Mouse (Mus musculus) midbrain, postnatal 0 days (tissue): ENCODE results near the gene Surf1. TPM values are rescaled to one million over a fixed set of nuclear protein-coding genes. Genes with fewer than 3 reads are reported as not detected.

Experiments
- ATAC-seq: fragments of 200-750 bp; cut with Nextera tagmentation; 2 replicates; pipeline ENCODE4 v1.8.0; 2017; ENCODE audit warnings: moderate number of reproducible peaks, mild to moderate bottlenecking, moderate TSS enrichment, moderate library complexity; ENCODE audit not compliant: low FRiP score
- DNase-seq: peaks from one replicate; pipeline ENCODE4 v3.0.0-alpha.2; 2015; ENCODE audit warnings: low spot score
- H3K27ac ChIP-seq: fragments of 300-500 bp; sonication (generic); 2 replicates; pipeline ENCODE4 v1.5.1; 2014; ENCODE audit warnings: low read depth, mild to moderate bottlenecking, low read length, mixed read lengths
- H3K27me3 ChIP-seq: fragments of 300-500 bp; sonication (generic); 2 replicates; pipeline ENCODE4 v1.6.1; 2014; ENCODE audit warnings: low read length, control low read depth, mixed read lengths; ENCODE audit not compliant: insufficient read depth
- H3K36me3 ChIP-seq: fragments of 300-500 bp; sonication (generic); 2 replicates; pipeline ENCODE4 v1.6.1; 2014; ENCODE audit warnings: low read length, control low read depth, mixed read lengths; ENCODE audit not compliant: insufficient read depth
- H3K4me1 ChIP-seq: fragments of 300-500 bp; sonication (generic); 2 replicates; pipeline ENCODE4 v1.6.1; 2014; ENCODE audit warnings: mild to moderate bottlenecking, control low read depth, antibody characterized with exemption, low read length, mixed read lengths; ENCODE audit not compliant: insufficient read depth
- H3K4me2 ChIP-seq: fragments of 300-500 bp; sonication (generic); 2 replicates; pipeline ENCODE4 v1.6.1; 2014; ENCODE audit warnings: low read depth, mild to moderate bottlenecking, low read length, mixed read lengths; ENCODE audit not compliant: poor library complexity, severe bottlenecking
- H3K4me3 ChIP-seq: fragments of 300-500 bp; sonication (generic); 2 replicates; pipeline ENCODE4 v1.5.1; 2014; ENCODE audit warnings: low read depth, mild to moderate bottlenecking, low read length, moderate library complexity
- H3K9ac ChIP-seq: fragments of 300-500 bp; sonication (generic); replicated peaks from 2 replicates; pipeline ENCODE4 v1.6.1; 2014; ENCODE audit warnings: mild to moderate bottlenecking, low read length, moderate library complexity, mixed read lengths; ENCODE audit not compliant: poor library complexity, severe bottlenecking
- H3K9me3 ChIP-seq: fragments of 300-500 bp; sonication (generic); 2 replicates; pipeline ENCODE4 v1.6.1; 2016; ENCODE audit warnings: low read length, control low read depth
- CTCF ChIP-seq: IDR thresholded peaks from 2 replicates; pipeline ENCODE4 v1.5.1; 2016; ENCODE audit warnings: antibody characterized with exemption, mild to moderate bottlenecking
- WGBS: fragments of 180-500 bp; shearing (Covaris S2); extraction: QIAGEN DNeasy Blood & Tissue Kit; methylation state at CpG from one replicate; pipeline ENCODE4 v1.1.7; 2014; 5-methylcytosine and 5-hydroxymethylcytosine counted together
- polyA plus RNA-seq: library from polyadenylated mRNA; unstranded; fragments of >200 nt; fragmentation: Nextera tagmentation; extraction: Ambion mirVana; gene quantifications from 2 replicates; pipeline ENCODE4 v1.2.1, GENCODE M21; 2015
- total RNA-seq: library from RNA; depleted of rRNA; stranded (reverse); fragments of >200 nt; gene quantifications from 2 replicates; pipeline ENCODE4 v1.2.3, GENCODE M21; 2014; rRNA removed

Surf1 gene
- total RNA-seq (59.7 and 78.8 TPM in 2 replicates), polyA plus RNA-seq (112 and 122 TPM in 2 replicates)

DNA sequence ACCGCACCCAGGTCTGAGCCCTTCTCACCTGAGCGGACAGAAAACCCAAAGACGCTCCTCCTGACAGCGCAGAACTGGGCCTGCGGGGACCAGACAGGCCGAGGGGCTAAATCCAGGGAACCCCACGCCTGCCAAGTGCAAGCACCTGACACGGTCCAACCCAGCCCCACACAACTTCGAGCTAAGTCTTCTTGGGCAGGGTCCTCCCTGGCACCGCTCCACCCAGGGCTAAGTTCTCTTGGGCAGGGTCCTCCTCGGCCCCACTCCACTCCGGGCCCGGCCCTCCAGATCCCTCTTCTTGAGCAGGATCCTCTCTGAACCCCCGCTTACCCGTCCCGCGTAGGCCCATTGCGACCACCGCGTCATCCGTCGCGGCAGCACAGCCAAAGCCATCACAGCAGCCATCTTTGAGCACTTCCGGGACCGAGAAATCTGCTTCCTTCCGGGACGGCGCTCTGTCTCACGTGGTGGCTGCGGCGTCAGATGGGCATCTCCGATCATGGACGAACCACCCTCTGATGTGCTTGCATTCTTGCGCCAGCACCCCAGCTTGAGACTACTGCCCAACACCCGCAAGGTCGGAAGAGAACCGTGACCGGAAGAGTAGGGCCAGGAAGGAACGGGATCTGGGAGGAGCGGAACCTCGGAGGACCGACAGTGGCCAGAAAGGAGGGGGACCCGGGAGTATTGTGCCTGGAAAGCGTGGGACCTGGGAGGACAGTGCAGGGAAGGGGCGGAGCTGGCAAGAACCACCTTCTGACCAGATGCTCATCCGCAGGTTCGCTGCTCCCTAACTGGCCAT lies at the start of gene Surf1, which contains the start of gene Surf2:
Surf1 (minus strand) TSS at position 604 of the 802 bp plus-strand sequence.
Surf2 (plus strand) TSS at position 441 of the 802 bp plus-strand sequence.
- DNase-seq (peak; percentile 90), ATAC-seq (peak; percentile 81)
- no peaks in the 10 kb centered on the region for H3K27me3 ChIP-seq
- peak within 1 kb of the TSS; percentile 81 for H3K9ac ChIP-seq
- H3K4me1 ChIP-seq = peaks cover 27% of the 10 kb centered on the region
- peaks cover 51% of the 10 kb centered on the region for H3K36me3 ChIP-seq
- peak within 1 kb of the TSS; percentile 73 for H3K4me3 ChIP-seq
- 3% methylated on average over 47 of the region's 47 CpGs for WGBS
- no peak for TF ChIP-seq CTCF
- peak within 1 kb of the TSS; percentile 78 for H3K27ac ChIP-seq
- peak within 1 kb of the TSS; percentile 98 for H3K4me2 ChIP-seq
- no peaks in the 10 kb centered on the region for H3K9me3 ChIP-seq

DNA sequence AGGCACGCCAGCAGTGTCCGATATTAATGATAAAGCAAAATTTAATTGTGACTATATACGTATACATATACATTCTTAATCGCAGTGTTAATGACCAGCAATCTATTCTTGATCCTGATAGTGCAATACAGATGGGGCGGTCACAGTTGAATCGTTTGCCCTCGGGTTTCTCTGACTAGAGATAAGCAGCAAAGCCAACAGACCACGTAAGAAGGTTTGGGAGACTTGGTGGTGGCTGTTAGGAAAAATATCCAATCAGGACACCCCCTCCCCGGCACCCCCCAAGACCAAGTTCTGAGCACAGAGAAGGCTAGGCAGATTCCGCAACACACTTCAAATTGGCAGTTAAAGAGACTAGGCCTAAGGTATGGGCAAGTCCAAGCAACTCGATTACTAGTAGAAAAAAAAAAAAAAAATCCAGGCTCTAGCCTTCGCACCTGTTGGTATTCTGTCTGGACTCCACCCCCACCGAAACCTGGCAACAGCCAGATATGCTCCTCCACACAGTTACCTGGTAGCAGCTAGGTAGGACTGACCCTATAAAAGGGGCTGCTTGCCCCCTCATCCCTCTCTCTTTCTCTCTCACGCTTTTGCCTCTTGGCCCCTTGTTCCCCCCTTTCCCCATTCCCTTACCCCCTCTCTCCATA lies 48.5 kb upstream of the Surf1 start:
- ATAC-seq = peak; percentile 21
- Histone ChIP-seq H3K4me1 (peaks cover 16% of the 10 kb centered on the region), H3K9me3 (no peaks in the 10 kb centered on the region)

DNA sequence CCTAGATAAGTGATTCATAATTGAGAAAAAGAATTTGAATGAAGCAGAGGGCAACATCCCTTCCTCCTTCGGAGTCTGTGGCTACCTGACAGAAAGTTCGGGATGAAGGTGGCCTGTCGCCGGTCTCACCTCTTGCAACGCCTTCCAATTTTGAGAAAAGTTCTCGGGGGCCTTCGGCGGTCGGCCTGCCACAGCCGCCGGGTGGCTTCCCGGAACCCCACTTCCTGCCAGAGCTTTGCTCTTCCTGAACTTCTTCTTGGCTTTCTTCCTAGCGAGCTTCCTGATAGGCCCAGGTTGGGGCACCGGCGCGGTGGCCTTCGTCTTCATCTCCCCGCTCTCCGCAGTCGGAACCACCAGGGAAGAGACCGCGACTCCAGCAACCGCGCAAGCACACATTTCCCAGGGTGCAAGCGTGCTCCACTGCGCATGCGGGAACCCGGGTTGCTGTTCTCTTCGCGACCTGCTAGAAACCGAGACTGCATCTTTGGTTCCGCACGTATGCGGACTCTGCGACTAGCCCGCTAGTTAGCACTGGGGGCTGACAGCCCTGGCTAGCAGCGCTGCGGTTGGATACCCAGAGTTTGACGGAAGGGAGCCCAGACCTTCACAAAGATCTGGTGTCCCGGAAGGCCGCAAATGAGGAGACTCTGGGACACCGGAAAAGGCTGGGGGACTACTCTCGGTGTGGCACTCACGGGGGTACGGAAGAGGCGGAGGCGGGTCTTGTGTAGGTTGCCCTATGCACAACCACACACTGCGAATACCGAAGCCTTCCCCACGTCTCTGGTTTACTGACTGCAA lies 47.8 kb upstream of the Surf1 start, which contains the start of gene Rexo4:
Rexo4 (minus strand) TSS at position 464 of the 801 bp plus-strand sequence.
- peak; percentile 9; the same call in 1 of the 2 replicates for TF ChIP-seq CTCF
- WGBS = under 1% methylated on average over 50 of the region's 50 CpGs
- no peaks in the 10 kb centered on the region for H3K9me3 ChIP-seq
- peak within 1 kb of the TSS; percentile 60 for H3K9ac ChIP-seq
- H3K36me3 ChIP-seq = peaks cover 7% of the 10 kb centered on the region; the same call in 1 of the 2 replicates
- H3K4me2 ChIP-seq = peak within 1 kb of the TSS; percentile 79
- peak within 1 kb of the TSS; percentile 94 for H3K27ac ChIP-seq
- H3K4me3 ChIP-seq = peak within 1 kb of the TSS; percentile 64
- DNase-seq (peak; percentile 98), ATAC-seq (peak; percentile 97)
- H3K27me3 ChIP-seq = no peaks in the 10 kb centered on the region
- H3K4me1 ChIP-seq = peaks cover 16% of the 10 kb centered on the region

More for the DNA sequence above, 48.5 kb upstream of the Surf1 start:
- H3K27me3 ChIP-seq = no peaks in the 10 kb centered on the region
- 18% methylated on average over 14 of the region's 14 CpGs for WGBS
- peaks cover 6% of the 10 kb centered on the region; the same call in 1 of the 2 replicates for H3K36me3 ChIP-seq
- H3K4me2 ChIP-seq = peak overlapping the region; percentile 79
- peak overlapping the region; percentile 94 for H3K27ac ChIP-seq
- no peak for TF ChIP-seq CTCF
- peak overlapping the region; percentile 64 for H3K4me3 ChIP-seq
- H3K9ac ChIP-seq = peak overlapping the region; percentile 60
- DNase-seq = no peak

DNA sequence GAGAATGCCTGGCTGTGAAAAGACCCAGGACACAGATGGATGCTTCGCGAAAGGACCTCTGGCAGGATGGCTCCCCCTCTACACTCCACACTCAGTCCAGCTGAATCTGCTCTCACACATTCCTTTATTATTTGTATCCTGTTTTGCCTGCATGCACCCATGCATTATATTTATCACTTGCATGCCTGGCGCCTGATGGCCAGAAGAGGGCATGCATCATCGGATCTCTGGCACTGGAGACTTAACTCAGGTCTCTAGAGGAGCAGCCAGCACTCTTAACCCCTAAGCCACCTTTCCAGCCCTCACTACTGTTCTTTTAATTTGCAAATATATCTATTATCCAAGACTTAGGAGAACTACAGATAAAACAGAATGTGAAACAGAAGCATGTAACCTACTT lies 44.4 kb upstream of the Surf1 start:
- no peak overlapping the region for H3K9ac ChIP-seq
- ATAC-seq (no peak), DNase-seq (peak; percentile 27)
- peaks cover 16% of the 10 kb centered on the region for H3K4me1 ChIP-seq
- H3K27me3 ChIP-seq = no peaks in the 10 kb centered on the region
- 75% methylated on average over 4 of the region's 4 CpGs for WGBS
- H3K36me3 ChIP-seq = peaks cover 34% of the 10 kb centered on the region
- no peak overlapping the region for H3K4me3 ChIP-seq
- TF ChIP-seq CTCF = peak; percentile 76
- no peak overlapping the region for H3K27ac ChIP-seq
- H3K9me3 ChIP-seq = no peaks in the 10 kb centered on the region
- no peak overlapping the region for H3K4me2 ChIP-seq

DNA sequence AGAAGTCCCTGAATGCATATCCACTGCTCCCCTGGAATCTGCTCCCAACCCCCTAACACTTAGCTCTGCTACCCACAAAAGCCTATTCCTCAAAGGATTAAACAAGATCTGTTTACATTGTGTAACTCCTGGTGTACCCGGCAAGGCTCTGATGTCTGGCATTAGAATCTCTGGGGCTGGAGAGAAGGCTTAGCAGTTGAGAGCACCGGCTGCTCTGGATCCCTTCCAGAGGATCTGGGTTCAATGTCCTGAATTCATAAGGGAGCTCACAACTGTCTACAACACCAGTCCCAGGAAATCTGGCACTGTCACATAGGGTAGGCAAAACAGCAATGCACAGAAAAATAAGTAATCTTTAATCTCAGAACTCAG lies 41.1 kb upstream of the Surf1 start:
- Histone ChIP-seq H3K4me1 (peaks cover 8% of the 10 kb centered on the region), H3K4me3 (no peak overlapping the region), H3K9me3 (no peaks in the 10 kb centered on the region), H3K4me2 (no peak overlapping the region), H3K27me3 (no peaks in the 10 kb centered on the region), H3K27ac (no peak overlapping the region), H3K9ac (no peak overlapping the region), H3K36me3 (peaks cover 56% of the 10 kb centered on the region)
- ATAC-seq = no peak
- no peak for DNase-seq
- TF ChIP-seq CTCF = no peak
- WGBS = 80% methylated on average over 2 of the region's 2 CpGs
